Mouse (Mus musculus): ENCODE data around the gene Coro6. TPM values are rescaled to one million over a fixed set of nuclear protein-coding genes. Genes with fewer than 3 reads are reported as not detected.
A peak's percentile ranks its signal among the peaks of the same experiment; 100 is the strongest.

Gene Coro6
- total and polyA plus RNA-seq, 3 experiments, result 0.04 to 0.18 TPM; not detected in 1

DNA sequence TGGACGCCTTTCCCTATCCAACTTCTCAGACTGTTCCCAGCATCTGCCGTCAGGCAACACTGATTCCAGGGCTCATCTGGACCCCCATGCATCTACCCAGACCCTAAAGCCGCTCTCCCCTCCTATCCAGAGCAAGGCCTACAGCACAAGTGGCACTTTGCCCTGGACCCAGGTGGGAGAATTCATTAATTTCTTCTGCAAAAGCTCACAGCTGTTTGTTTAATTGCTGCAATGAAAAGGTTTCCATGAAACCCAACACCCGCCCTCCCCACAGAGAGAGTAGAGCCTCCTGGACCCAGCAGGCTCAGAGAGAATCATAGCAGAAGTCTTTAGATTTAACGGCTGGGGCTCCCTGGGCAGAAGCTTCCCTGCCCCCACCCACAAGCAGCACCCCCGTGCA lies 23.0 kb downstream of the Coro6 start:
- peaks cover 58% of the 10 kb centered on the region for H3K79me2 ChIP-seq (ENCODE audit: control insufficient read depth, insufficient read depth, low read length, poor library complexity)
- H3K27ac ChIP-seq (ENCODE audit: control insufficient read depth, low read depth, low read length), result no peak overlapping the region
- TF ChIP-seq POLR2AphosphoS5 (IDR thresholded peaks at IDR 0.05; ENCODE audit: borderline replicate concordance, low read depth, low read length), result no peak
- TF ChIP-seq GABPA (IDR thresholded peaks at IDR 0.05; ENCODE audit: low read depth, low read length), result no peak
- TF ChIP-seq RAD21 (IDR thresholded peaks at IDR 0.05; ENCODE audit: low read depth, low read length), result no peak
- TF ChIP-seq E2F4 (IDR thresholded peaks at IDR 0.05; ENCODE audit: borderline replicate concordance, low read depth, low read length), result no peak
- TF ChIP-seq GATA1 (IDR thresholded peaks at IDR 0.05; ENCODE audit: low read depth, low read length), result no peak
- TF ChIP-seq SIN3A (IDR thresholded peaks at IDR 0.05; ENCODE audit: low read length), result no peak
- no peak for TF ChIP-seq USF2 (IDR thresholded peaks at IDR 0.05; ENCODE audit: borderline replicate concordance in 1 of 2, insufficient read depth in 1 of 2, low read depth in 1 of 2, low read length in 2 of 2)
- no peak for TF ChIP-seq UBTF (IDR thresholded peaks at IDR 0.05; ENCODE audit: borderline replicate concordance, insufficient read depth, low read depth, low read length)
- TF ChIP-seq USF1 (IDR thresholded peaks at IDR 0.05; ENCODE audit: low read depth, low read length), result no peak
- TF ChIP-seq MXI1 (IDR thresholded peaks at IDR 0.05; ENCODE audit: low read depth, low read length), result no peak
- TF ChIP-seq MAZ (IDR thresholded peaks at IDR 0.05; ENCODE audit: low read depth, low read length), result no peak
- TF ChIP-seq CHD2 (IDR thresholded peaks at IDR 0.05; ENCODE audit: low read length), result no peak
- no peak for TF ChIP-seq CTCF (IDR thresholded peaks at IDR 0.05 in 2 of 3, conservative IDR thresholded peaks at IDR 0.05 in 1 of 3; ENCODE audit: control insufficient read depth in 1 of 3, insufficient read depth in 1 of 3, low read depth in 2 of 3, low read length in 3 of 3, poor library complexity in 1 of 3, severe bottlenecking in 1 of 3)
- no peak for TF ChIP-seq ZKSCAN1 (IDR thresholded peaks at IDR 0.05; ENCODE audit: low read depth, low read length)
- TF ChIP-seq RCOR1 (IDR thresholded peaks at IDR 0.05; ENCODE audit: low read depth, low read length), result no peak
- TF ChIP-seq MEF2A (IDR thresholded peaks at IDR 0.05; ENCODE audit: extremely low read depth, insufficient replicate concordance, low read depth, low read length, poor library complexity, severe bottlenecking), result no peak
- H3K9me3 ChIP-seq (replicated peaks; ENCODE audit: insufficient read depth, low read length), result no peaks in the 10 kb centered on the region
- no peak overlapping the region for H3K4me3 ChIP-seq (ENCODE audit: control insufficient read depth in 1 of 2, insufficient read depth in 1 of 2, low read depth in 2 of 2, low read length in 2 of 2)
- peaks cover 0 to 28% of the 10 kb centered on the region in 2 experiments; a peak in 2 of 4 replicates for H3K4me1 ChIP-seq (ENCODE audit: control insufficient read depth in 1 of 2, insufficient read depth in 2 of 2, low read length in 2 of 2)
- no peak for DNase-seq (ENCODE audit: low read depth, low spot score)
- peaks cover 0 to 22% of the 10 kb centered on the region in 2 experiments; a peak in 2 of 4 replicates for H3K36me3 ChIP-seq (ENCODE audit: control insufficient read depth in 1 of 2, insufficient read depth in 2 of 2, low read length in 2 of 2)
- no peak overlapping the region for H3K9ac ChIP-seq (ENCODE audit: control insufficient read depth, low read depth, low read length, poor library complexity, severe bottlenecking)
- no peaks in the 10 kb centered on the region for H3K27me3 ChIP-seq (ENCODE audit: control insufficient read depth in 1 of 2, insufficient read depth in 2 of 2, low read length in 2 of 2)

DNA sequence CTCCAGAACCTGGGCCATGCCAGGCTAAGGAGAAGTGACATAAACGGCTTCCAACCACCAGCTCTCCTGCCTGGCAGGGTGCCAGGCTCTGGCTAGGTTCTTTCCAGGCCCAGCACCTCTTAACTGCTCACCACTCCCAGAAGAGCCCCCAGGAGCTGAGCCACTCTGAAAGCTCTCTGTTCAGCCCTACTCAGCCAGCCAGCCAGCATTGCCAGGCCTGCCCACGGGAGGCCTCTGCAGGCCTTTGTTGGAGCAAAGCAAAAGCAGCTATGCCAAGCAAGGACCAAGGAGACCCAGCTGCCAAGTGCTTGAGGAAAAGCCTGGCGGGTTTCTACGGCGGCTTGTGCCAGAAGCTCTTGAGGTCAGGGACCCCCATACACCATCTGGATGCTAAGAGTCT lies 24.6 kb downstream of the Coro6 start:
- Histone ChIP-seq H3K9me3 (replicated peaks; ENCODE audit: insufficient read depth, low read length) (no peaks in the 10 kb centered on the region), H3K4me3 (ENCODE audit: control insufficient read depth in 1 of 2, insufficient read depth in 1 of 2, low read depth in 2 of 2, low read length in 2 of 2) (no peak overlapping the region), H3K4me1 (ENCODE audit: control insufficient read depth in 1 of 2, insufficient read depth in 2 of 2, low read length in 2 of 2) (peaks cover 2 to 35% of the 10 kb centered on the region in 2 experiments; a peak in 3 of 4 replicates), H3K27me3 (ENCODE audit: control insufficient read depth in 1 of 2, insufficient read depth in 2 of 2, low read length in 2 of 2) (no peaks in the 10 kb centered on the region), H3K36me3 (ENCODE audit: control insufficient read depth in 1 of 2, insufficient read depth in 2 of 2, low read length in 2 of 2) (peaks cover 0 to 28% of the 10 kb centered on the region in 2 experiments; a peak in 2 of 4 replicates), H3K79me2 (ENCODE audit: control insufficient read depth, insufficient read depth, low read length, poor library complexity) (peaks cover 53% of the 10 kb centered on the region), H3K9ac (ENCODE audit: control insufficient read depth, low read depth, low read length, poor library complexity, severe bottlenecking) (no peak overlapping the region), H3K27ac (ENCODE audit: control insufficient read depth, low read depth, low read length) (no peak overlapping the region)
- peak; percentile 57 for DNase-seq (ENCODE audit: low read depth, low spot score)
- TF ChIP-seq NRF1 (IDR thresholded peaks at IDR 0.05; ENCODE audit: insufficient read depth, low read depth, low read length, poor library complexity, severe bottlenecking) (no peak), ZNF384 (IDR thresholded peaks at IDR 0.05; ENCODE audit: low read depth, low read length) (no peak), MXI1 (IDR thresholded peaks at IDR 0.05; ENCODE audit: low read depth, low read length) (no peak), SIN3A (IDR thresholded peaks at IDR 0.05; ENCODE audit: low read length) (no peak), NELFE (IDR thresholded peaks at IDR 0.05; ENCODE audit: low read depth, low read length) (no peak), POLR2AphosphoS5 (IDR thresholded peaks at IDR 0.05; ENCODE audit: borderline replicate concordance, low read depth, low read length) (no peak), CTCF (IDR thresholded peaks at IDR 0.05 in 2 of 3, conservative IDR thresholded peaks at IDR 0.05 in 1 of 3; ENCODE audit: control insufficient read depth in 1 of 3, insufficient read depth in 1 of 3, low read depth in 2 of 3, low read length in 3 of 3, poor library complexity in 1 of 3, severe bottlenecking in 1 of 3) (no peak), MAX (IDR thresholded peaks at IDR 0.05; ENCODE audit: low read length) (no peak), TBP (IDR thresholded peaks at IDR 0.05; ENCODE audit: low read depth, low read length) (no peak), E2F4 (IDR thresholded peaks at IDR 0.05; ENCODE audit: borderline replicate concordance, low read depth, low read length) (no peak), MYB (IDR thresholded peaks at IDR 0.05; ENCODE audit: low read depth, low read length) (no peak), KAT2A (conservative IDR thresholded peaks at IDR 0.05; ENCODE audit: low read depth, low read length) (no peak), ETS1 (IDR thresholded peaks at IDR 0.05; ENCODE audit: low read depth, low read length) (no peak), ZC3H11A (IDR thresholded peaks at IDR 0.05; ENCODE audit: low read depth, low read length) (no peak), CHD2 (IDR thresholded peaks at IDR 0.05; ENCODE audit: low read length) (no peak)
